Mouse (Mus musculus): Measurements from ENCODE around the gene Capn7.

GRCm38 (mm10) chr14:31392873-31393545 lies 56.6 kb downstream of the Capn7 start:
- no peak for TF ChIP-seq POLR2A (IDR thresholded peaks at IDR 0.05; ENCODE audit: extremely low read depth, insufficient read depth, low read length)
- no peak for TF ChIP-seq CTCF (IDR thresholded peaks at IDR 0.05; ENCODE audit: low read depth, low read length)

Measured in liver, adult 2 months (tissue).